Mouse (Mus musculus) lung, postnatal 14 days (tissue): ENCODE data around the gene Dclk2.

Source experiments
- DNase-seq: peaks from one replicate; pipeline ENCODE4 v3.0.0; 2021

Gene Dclk2

GRCm38 (mm10) chr3:86793264-86793663, 127.4 kb downstream of the Dclk2 start:
- peak; percentile 8 for DNase-seq

- peak; percentile 24 for DNase-seq
Observed at GRCm38 (mm10) chr3:86789752-86790151, 130.9 kb downstream of the Dclk2 start.

GRCm38 (mm10) chr3:86788711-86789110, 131.9 kb downstream of the Dclk2 start:
- DNase-seq: peak; percentile 80

- no peak for DNase-seq
Observed at GRCm38 (mm10) chr3:86787423-86788123, 133.1 kb downstream of the Dclk2 start.

- DNase-seq: peak; percentile 65
Observed at GRCm38 (mm10) chr3:86786845-86787351, 133.8 kb downstream of the Dclk2 start.

- DNase-seq: peak; percentile 4
Observed at GRCm38 (mm10) chr3:86786280-86786679, 134.4 kb downstream of the Dclk2 start.

- no peak for DNase-seq
Observed at GRCm38 (mm10) chr3:86784930-86785329, 135.7 kb downstream of the Dclk2 start.

- no peak for DNase-seq
Observed at GRCm38 (mm10) chr3:86784051-86784450, 136.6 kb downstream of the Dclk2 start.

- DNase-seq: peak; percentile 32
Observed at GRCm38 (mm10) chr3:86779704-86780103, 140.9 kb downstream of the Dclk2 start.

- no peak for DNase-seq
Observed at GRCm38 (mm10) chr3:86775444-86775828, 145.2 kb downstream of the Dclk2 start.

GRCm38 (mm10) chr3:86774566-86775443, 145.8 kb downstream of the Dclk2 start:
- DNase-seq: peak; percentile 21

GRCm38 (mm10) chr3:86768969-86769368, 151.7 kb downstream of the Dclk2 start:
- no peak for DNase-seq

GRCm38 (mm10) chr3:86768553-86768952, 152.1 kb downstream of the Dclk2 start:
- no peak for DNase-seq

GRCm38 (mm10) chr3:86762456-86762855, 158.2 kb downstream of the Dclk2 start:
- no peak for DNase-seq

GRCm38 (mm10) chr3:86762036-86762415, 158.6 kb downstream of the Dclk2 start:
- DNase-seq: no peak

GRCm38 (mm10) chr3:86761095-86762035, 159.3 kb downstream of the Dclk2 start:
- peak; percentile 76 for DNase-seq

GRCm38 (mm10) chr3:86760474-86760873, 160.2 kb downstream of the Dclk2 start:
- no peak for DNase-seq

GRCm38 (mm10) chr3:86759834-86760233, 160.8 kb downstream of the Dclk2 start:
- DNase-seq: no peak

- DNase-seq: no peak
Observed at GRCm38 (mm10) chr3:86759383-86759782, 161.3 kb downstream of the Dclk2 start.

GRCm38 (mm10) chr3:86758727-86759126, 161.9 kb downstream of the Dclk2 start:
- no peak for DNase-seq

- no peak for DNase-seq
Observed at GRCm38 (mm10) chr3:86756548-86756947, 164.1 kb downstream of the Dclk2 start.
